Mouse (Mus musculus): ENCODE results near the gene Cdh20. TPM values are rescaled to one million over a fixed set of nuclear protein-coding genes. Genes with fewer than 3 reads are reported as not detected.

Cdh20 gene
- 0.01 TPM in 1 of 2 replicates, not detected in the other for polyA plus RNA-seq (2012; rRNA removed)
- polyA plus RNA-seq (2014; fragmentation: Nextera tagmentation; extraction: Ambion mirVana) = not detected in 2 replicates

GRCm38 (mm10) chr1:104768371-104769249, at the start of gene Cdh20:
TSS of gene Cdh20 (plus strand) at chr1:104768529.
- peaks cover 8% of the 10 kb centered on the region for H3K27me3 ChIP-seq (ENCODE audit: control insufficient read depth, insufficient read depth, low read length)
- no peak for TF ChIP-seq EP300 (IDR thresholded peaks at IDR 0.05; ENCODE audit: low read depth)
- TF ChIP-seq CTCF (IDR thresholded peaks at IDR 0.05; ENCODE audit: low read depth) = no peak
- H3K4me1 ChIP-seq (replicated peaks; ENCODE audit: control insufficient read depth in 2 of 2, insufficient read depth in 2 of 2, low read length in 1 of 2) = no peaks in the 10 kb centered on the region
- 0 out of 4 replicates have a peak within 1 kb of the TSS, but pooled peaks of 1 of the 2 experiments have one; percentile 3 for H3K4me3 ChIP-seq (ENCODE audit: insufficient read depth in 1 of 2, low read depth in 2 of 2, low read length in 2 of 2)
- H3K36me3 ChIP-seq (replicated peaks; ENCODE audit: control insufficient read depth, insufficient read depth, low read depth) = no peaks in the 10 kb centered on the region
- H3K9me3 ChIP-seq (ENCODE audit: control insufficient read depth, low read length) = no peaks in the 10 kb centered on the region
- no peak for DNase-seq (ENCODE audit: low read depth in 3 of 3, low spot score in 3 of 3)
- WGBS (ENCODE audit: insufficient replicate concordance) = under 1% methylated on average over 45 of the region's 46 CpGs
- no peak for ATAC-seq (ENCODE audit: insufficient read depth)
- peak within 1 kb of the TSS; percentile 22 for H3K4me2 ChIP-seq (ENCODE audit: low read depth)
- no peak within 1 kb of the TSS for H3K9ac ChIP-seq (replicated peaks)
- no peak within 1 kb of the TSS for H3K27ac ChIP-seq

- Histone ChIP-seq H3K9me3 (ENCODE audit: control insufficient read depth, low read length) (no peaks in the 10 kb centered on the region), H3K4me1 (replicated peaks; ENCODE audit: control insufficient read depth in 2 of 2, insufficient read depth in 2 of 2, low read length in 1 of 2) (no peaks in the 10 kb centered on the region), H3K4me2 (ENCODE audit: low read depth) (no peak overlapping the region), H3K27me3 (ENCODE audit: control insufficient read depth, insufficient read depth, low read length) (no peaks in the 10 kb centered on the region), H3K9ac (replicated peaks) (no peak overlapping the region), H3K27ac (no peak overlapping the region), H3K36me3 (replicated peaks; ENCODE audit: control insufficient read depth, insufficient read depth, low read depth) (no peaks in the 10 kb centered on the region), H3K4me3 (ENCODE audit: insufficient read depth in 1 of 2, low read depth in 2 of 2, low read length in 2 of 2) (no peak overlapping the region)
- DNase-seq (ENCODE audit: low read depth in 3 of 3, low spot score in 3 of 3) (no peak), ATAC-seq (ENCODE audit: insufficient read depth) (no peak)
- TF ChIP-seq EP300 (IDR thresholded peaks at IDR 0.05; ENCODE audit: low read depth) = no peak
- no peak for TF ChIP-seq CTCF (IDR thresholded peaks at IDR 0.05; ENCODE audit: low read depth)
- 15% methylated on average over 1 of the region's 1 CpGs for WGBS (ENCODE audit: insufficient replicate concordance)
These were observed 21.5 kb upstream of the Cdh20 start for GRCm38 (mm10) chr1:104746816-104747215.

GRCm38 (mm10) chr1:104747438-104747837, 20.9 kb upstream of the Cdh20 start:
- Histone ChIP-seq H3K4me2 (ENCODE audit: low read depth) (no peak overlapping the region), H3K4me3 (ENCODE audit: insufficient read depth in 1 of 2, low read depth in 2 of 2, low read length in 2 of 2) (no peak overlapping the region), H3K27ac (no peak overlapping the region), H3K27me3 (ENCODE audit: control insufficient read depth, insufficient read depth, low read length) (no peaks in the 10 kb centered on the region), H3K9me3 (ENCODE audit: control insufficient read depth, low read length) (no peaks in the 10 kb centered on the region), H3K36me3 (replicated peaks; ENCODE audit: control insufficient read depth, insufficient read depth, low read depth) (no peaks in the 10 kb centered on the region), H3K4me1 (replicated peaks; ENCODE audit: control insufficient read depth in 2 of 2, insufficient read depth in 2 of 2, low read length in 1 of 2) (no peaks in the 10 kb centered on the region), H3K9ac (replicated peaks) (no peak overlapping the region)
- DNase-seq (ENCODE audit: low read depth in 3 of 3, low spot score in 3 of 3) (no peak), ATAC-seq (ENCODE audit: insufficient read depth) (no peak)
- WGBS (ENCODE audit: insufficient replicate concordance) = 57% methylated on average over 4 of the region's 4 CpGs
- no peak for TF ChIP-seq CTCF (IDR thresholded peaks at IDR 0.05; ENCODE audit: low read depth)
- no peak for TF ChIP-seq EP300 (IDR thresholded peaks at IDR 0.05; ENCODE audit: low read depth)

- no peak overlapping the region for H3K4me2 ChIP-seq (ENCODE audit: low read depth)
- ATAC-seq (ENCODE audit: insufficient read depth) (no peak), DNase-seq (ENCODE audit: low read depth in 3 of 3, low spot score in 3 of 3) (no peak)
- WGBS (ENCODE audit: insufficient replicate concordance) = 43% methylated on average over 8 of the region's 8 CpGs
- H3K9me3 ChIP-seq (ENCODE audit: control insufficient read depth, low read length) = no peaks in the 10 kb centered on the region
- no peaks in the 10 kb centered on the region for H3K36me3 ChIP-seq (replicated peaks; ENCODE audit: control insufficient read depth, insufficient read depth, low read depth)
- H3K27me3 ChIP-seq (ENCODE audit: control insufficient read depth, insufficient read depth, low read length) = no peaks in the 10 kb centered on the region
- H3K27ac ChIP-seq = no peak overlapping the region
- no peak for TF ChIP-seq CTCF (IDR thresholded peaks at IDR 0.05; ENCODE audit: low read depth)
- TF ChIP-seq EP300 (IDR thresholded peaks at IDR 0.05; ENCODE audit: low read depth) = no peak
- no peak overlapping the region for H3K4me3 ChIP-seq (ENCODE audit: insufficient read depth in 1 of 2, low read depth in 2 of 2, low read length in 2 of 2)
- no peak overlapping the region for H3K9ac ChIP-seq (replicated peaks)
- H3K4me1 ChIP-seq (replicated peaks; ENCODE audit: control insufficient read depth in 2 of 2, insufficient read depth in 2 of 2, low read length in 1 of 2) = no peaks in the 10 kb centered on the region
These were observed 13.8 kb upstream of the Cdh20 start for GRCm38 (mm10) chr1:104754483-104754882.

- TF ChIP-seq CTCF (IDR thresholded peaks at IDR 0.05; ENCODE audit: low read depth) (no peak), EP300 (IDR thresholded peaks at IDR 0.05; ENCODE audit: low read depth) (no peak)
- H3K27me3 ChIP-seq (ENCODE audit: control insufficient read depth, insufficient read depth, low read length) = no peaks in the 10 kb centered on the region
- no peaks in the 10 kb centered on the region for H3K36me3 ChIP-seq (replicated peaks; ENCODE audit: control insufficient read depth, insufficient read depth, low read depth)
- H3K4me3 ChIP-seq (ENCODE audit: insufficient read depth in 1 of 2, low read depth in 2 of 2, low read length in 2 of 2) = no peak overlapping the region
- no peaks in the 10 kb centered on the region for H3K4me1 ChIP-seq (replicated peaks; ENCODE audit: control insufficient read depth in 2 of 2, insufficient read depth in 2 of 2, low read length in 1 of 2)
- no peak overlapping the region for H3K9ac ChIP-seq (replicated peaks)
- 23% methylated on average over 4 of the region's 4 CpGs for WGBS (ENCODE audit: insufficient replicate concordance)
- H3K27ac ChIP-seq = no peak overlapping the region
- H3K9me3 ChIP-seq (ENCODE audit: control insufficient read depth, low read length) = no peaks in the 10 kb centered on the region
- DNase-seq (ENCODE audit: low read depth in 3 of 3, low spot score in 3 of 3) = no peak
- no peak for ATAC-seq (ENCODE audit: insufficient read depth)
- H3K4me2 ChIP-seq (ENCODE audit: low read depth) = no peak overlapping the region
These were observed 12.4 kb upstream of the Cdh20 start for GRCm38 (mm10) chr1:104755896-104756295.

All from liver, embryonic 14.5 days (tissue).